18 mouse cellular contexts compared by ENCODE assay signal in genomic region chr4:54354391-54354726, GRCm38 (mm10).
DNase-seq lines count a peak whose midpoint lies in the region; ATAC-seq and TF ChIP-seq lines count a peak whose summit lies in the region.
"Had no signal": no experiment of that assay in that cellular context is flagged by ENCODE, and none has a peak within 500 bp of the region (broad histone marks: within the 10 kb centered on the region; RNA-seq: fewer than 3 reads in every experiment).

No protein-coding gene starts in this region.

- H3K9ac ChIP-seq in forebrain, embryonic 16.5 days (replicated peaks; ENCODE audit: low read depth, low read length), result no peak overlapping the region
- H3K9ac ChIP-seq in hindbrain, postnatal 0 days (replicated peaks; ENCODE audit: low read length), result no peak overlapping the region
- H3K9ac ChIP-seq in neural tube, embryonic 13.5 days, result no peak overlapping the region
- H3K9ac ChIP-seq: embryonic facial prominence, embryonic 15.5 days; heart, embryonic 15.5 days; liver, embryonic 13.5 days had no signal

- H3K27ac ChIP-seq in forebrain, embryonic 16.5 days (ENCODE audit: low read length), result peak overlapping the region; percentile 81
- H3K27ac ChIP-seq in hindbrain, postnatal 0 days, result no peak overlapping the region
- H3K27ac ChIP-seq in neural tube, embryonic 13.5 days (replicated peaks), result peak overlapping the region; percentile 83
- H3K27ac ChIP-seq: embryonic facial prominence, embryonic 15.5 days; heart, embryonic 15.5 days; liver, embryonic 13.5 days had no signal

- peak; percentile 36 for DNase-seq in embryo, embryonic 10.5 days (ENCODE audit: low spot score)
- DNase-seq in embryo, embryonic 9.5 days (ENCODE audit: extremely low spot score), result no peak
- peak; percentile 53 for DNase-seq in hindbrain, postnatal 0 days (ENCODE audit: low spot score)
- no peak for DNase-seq in lung, postnatal 10 days
- DNase-seq in kidney, postnatal 36 days, result no peak
- no peak for DNase-seq in gastrocnemius, adult 18-20 months (ENCODE audit: low spot score)
- DNase-seq: cerebellum, adult 11-12 months; heart, adult 11 months; kidney, adult 8-10 months; kidney, postnatal 4 days; liver, embryonic 13.5 days; right cerebral cortex, postnatal 14 days had no signal

- ATAC-seq in forebrain, embryonic 16.5 days, result peak; percentile 94
- ATAC-seq in hindbrain, postnatal 0 days, result peak; percentile 29; the same call in 1 of the 2 replicates
- peak; percentile 82 for ATAC-seq in neural tube, embryonic 13.5 days (ENCODE audit: low read depth)
- ATAC-seq: activated CD4-positive, CD25-positive, alpha-beta regulatory T cell, adult 4 months had no signal

- TF ChIP-seq CTCF in hindbrain, postnatal 0 days (IDR thresholded peaks at IDR 0.05; ENCODE audit: low read depth), result no peak

- no peaks in the 10 kb centered on the region for H3K36me3 ChIP-seq in forebrain, embryonic 16.5 days (ENCODE audit: control insufficient read depth, insufficient read depth)
- no peaks in the 10 kb centered on the region for H3K36me3 ChIP-seq in hindbrain, postnatal 0 days (ENCODE audit: insufficient read depth, low read length)
- no peaks in the 10 kb centered on the region for H3K36me3 ChIP-seq in neural tube, embryonic 13.5 days
- H3K36me3 ChIP-seq: embryonic facial prominence, embryonic 15.5 days; heart, embryonic 15.5 days; liver, embryonic 13.5 days had no signal

- 5% methylated on average over 4 of the region's 4 CpGs for WGBS in forebrain, embryonic 16.5 days
- 11% methylated on average over 4 of the region's 4 CpGs for WGBS in hindbrain, postnatal 0 days
- 8% methylated on average over 4 of the region's 4 CpGs for WGBS in neural tube, embryonic 13.5 days

- H3K27me3 ChIP-seq in forebrain, embryonic 16.5 days (replicated peaks; ENCODE audit: control insufficient read depth, insufficient read depth, low read length), result no peaks in the 10 kb centered on the region
- no peaks in the 10 kb centered on the region for H3K27me3 ChIP-seq in hindbrain, postnatal 0 days (ENCODE audit: insufficient read depth, low read length)
- H3K27me3 ChIP-seq in neural tube, embryonic 13.5 days, result no peaks in the 10 kb centered on the region
- H3K27me3 ChIP-seq: embryonic facial prominence, embryonic 15.5 days; heart, embryonic 15.5 days; liver, embryonic 13.5 days; megakaryocyte, embryonic 14.5 days had no signal

- H3K4me2 ChIP-seq in forebrain, embryonic 16.5 days (ENCODE audit: low read length), result no peak overlapping the region
- H3K4me2 ChIP-seq in hindbrain, postnatal 0 days (ENCODE audit: low read depth, low read length), result no peak overlapping the region
- no peak overlapping the region for H3K4me2 ChIP-seq in neural tube, embryonic 13.5 days
- H3K4me2 ChIP-seq: embryonic facial prominence, embryonic 15.5 days; heart, embryonic 15.5 days; liver, embryonic 13.5 days had no signal

- H3K4me3 ChIP-seq in forebrain, embryonic 16.5 days (replicated peaks; ENCODE audit: low read length), result no peak overlapping the region
- no peak overlapping the region for H3K4me3 ChIP-seq in hindbrain, postnatal 0 days (ENCODE audit: low read length)
- no peak overlapping the region for H3K4me3 ChIP-seq in neural tube, embryonic 13.5 days
- H3K4me3 ChIP-seq: embryonic facial prominence, embryonic 15.5 days; heart, embryonic 15.5 days; liver, embryonic 13.5 days; megakaryocyte, embryonic 14.5 days had no signal

- peaks cover 15% of the 10 kb centered on the region for H3K4me1 ChIP-seq in forebrain, embryonic 16.5 days (replicated peaks; ENCODE audit: control insufficient read depth, insufficient read depth, low read length)
- H3K4me1 ChIP-seq in hindbrain, postnatal 0 days (ENCODE audit: insufficient read depth, low read length), result no peaks in the 10 kb centered on the region
- peaks cover 20% of the 10 kb centered on the region for H3K4me1 ChIP-seq in neural tube, embryonic 13.5 days (replicated peaks)
- H3K4me1 ChIP-seq: embryonic facial prominence, embryonic 15.5 days; liver, embryonic 13.5 days had no signal

- no peaks in the 10 kb centered on the region for H3K9me3 ChIP-seq in forebrain, embryonic 16.5 days (ENCODE audit: control insufficient read depth, low read length)
- H3K9me3 ChIP-seq in hindbrain, postnatal 0 days (ENCODE audit: low read length), result no peaks in the 10 kb centered on the region
- no peaks in the 10 kb centered on the region for H3K9me3 ChIP-seq in neural tube, embryonic 13.5 days
- H3K9me3 ChIP-seq: embryonic facial prominence, embryonic 15.5 days; heart, embryonic 15.5 days; liver, embryonic 13.5 days; megakaryocyte, embryonic 14.5 days had no signal

Comparison
In these comparisons a context has a peak if more than half of its experiments do, and no peak if none do; other contexts are left out.
1. DNase-seq: peak in embryo, embryonic 10.5 days (single experiment) and hindbrain, postnatal 0 days (single experiment); none in embryo, embryonic 9.5 days (single experiment), lung, postnatal 10 days (single experiment), kidney, postnatal 36 days (0 of 2) and gastrocnemius, adult 18-20 months (single experiment).
2. ATAC-seq: peak in every context shown above with its lines; median percentile 94 in forebrain, embryonic 16.5 days; 82 in neural tube, embryonic 13.5 days; 29 in hindbrain, postnatal 0 days.